Mouse (Mus musculus): Measurements from ENCODE around the gene Bcas1. TPM values are rescaled to one million over a fixed set of nuclear protein-coding genes. Genes with fewer than 3 reads are reported as not detected.

Bcas1 gene
- total RNA-seq, 1 experiment, result 2.9 TPM

- H3K9ac ChIP-seq (ENCODE audit: insufficient read depth, low read depth, low read length, poor library complexity, severe bottlenecking), result peak overlapping the region; percentile 22
- in situ Hi-C loops (cut with MboI; ENCODE audit: low sequenced_read_pairs in 2 of 2, unreplicated experiment in 2 of 2), result no loop called here
Observed at GRCm38 (mm10) chr2:170343133-170343818, 84.4 kb downstream of the Bcas1 start.

GRCm38 (mm10) chr2:170342312-170342830 is 85.3 kb downstream of the Bcas1 start:
- in situ Hi-C loops (cut with MboI; ENCODE audit: low sequenced_read_pairs in 2 of 2, unreplicated experiment in 2 of 2), result no loop called here
- no peak for TF ChIP-seq CHD2 (IDR thresholded peaks at IDR 0.05; ENCODE audit: low read depth, low read length)
- Histone ChIP-seq H3K4me3 (ENCODE audit: insufficient read depth in 1 of 2, low read depth in 1 of 2, low read length in 2 of 2, poor library complexity in 1 of 2, severe bottlenecking in 1 of 2) (no peak overlapping the region), H3K27ac (ENCODE audit: insufficient read depth, low read depth, low read length, poor library complexity, severe bottlenecking) (no peak overlapping the region), H3K36me3 (ENCODE audit: control insufficient read depth, insufficient read depth, low read length, poor library complexity, severe bottlenecking) (no peaks in the 10 kb centered on the region), H3K9ac (ENCODE audit: insufficient read depth, low read depth, low read length, poor library complexity, severe bottlenecking) (no peak overlapping the region), H3K4me1 (ENCODE audit: control insufficient read depth in 2 of 2, insufficient read depth in 2 of 2, low read length in 2 of 2, poor library complexity in 1 of 2) (peaks cover 4 to 26% of the 10 kb centered on the region in 2 experiments; a peak in 3 of 4 replicates), H3K9me3 (ENCODE audit: control insufficient read depth, insufficient read depth, low read depth, low read length) (no peaks in the 10 kb centered on the region)
- no peak for DNase-seq (ENCODE audit: low read depth, low spot score)

More at GRCm38 (mm10) chr2:170343133-170343818, 84.4 kb downstream of the Bcas1 start:
- TF ChIP-seq ZC3H11A (IDR thresholded peaks at IDR 0.05; ENCODE audit: borderline replicate concordance, low read depth, low read length) (peak; percentile 35; the same call in 1 of the 2 replicates), HCFC1 (IDR thresholded peaks at IDR 0.05; ENCODE audit: borderline replicate concordance, insufficient read depth, low read length) (no peak)
- Histone ChIP-seq H3K9me3 (ENCODE audit: control insufficient read depth, insufficient read depth, low read depth, low read length) (no peaks in the 10 kb centered on the region), H3K27ac (ENCODE audit: insufficient read depth, low read depth, low read length, poor library complexity, severe bottlenecking) (no peak overlapping the region), H3K4me1 (ENCODE audit: control insufficient read depth in 2 of 2, insufficient read depth in 2 of 2, low read length in 2 of 2, poor library complexity in 1 of 2) (peaks cover 4 to 26% of the 10 kb centered on the region in 2 experiments; a peak in 3 of 4 replicates), H3K36me3 (ENCODE audit: control insufficient read depth, insufficient read depth, low read length, poor library complexity, severe bottlenecking) (no peaks in the 10 kb centered on the region), H3K4me3 (ENCODE audit: insufficient read depth in 1 of 2, low read depth in 1 of 2, low read length in 2 of 2, poor library complexity in 1 of 2, severe bottlenecking in 1 of 2) (peak overlapping the region in 1 of 2 experiments; percentile 19; a peak in 1 of 4 replicates)
- DNase-seq (ENCODE audit: low read depth, low spot score), result peak; percentile 84

GRCm38 (mm10) chr2:170341179-170341578 is 86.5 kb downstream of the Bcas1 start:
- Histone ChIP-seq H3K27ac (ENCODE audit: insufficient read depth, low read depth, low read length, poor library complexity, severe bottlenecking) (no peak overlapping the region), H3K4me3 (ENCODE audit: insufficient read depth in 1 of 2, low read depth in 1 of 2, low read length in 2 of 2, poor library complexity in 1 of 2, severe bottlenecking in 1 of 2) (no peak overlapping the region), H3K4me1 (ENCODE audit: control insufficient read depth in 2 of 2, insufficient read depth in 2 of 2, low read length in 2 of 2, poor library complexity in 1 of 2) (peaks cover 4 to 26% of the 10 kb centered on the region in 2 experiments; a peak in 3 of 4 replicates), H3K9me3 (ENCODE audit: control insufficient read depth, insufficient read depth, low read depth, low read length) (no peaks in the 10 kb centered on the region), H3K9ac (ENCODE audit: insufficient read depth, low read depth, low read length, poor library complexity, severe bottlenecking) (no peak overlapping the region), H3K36me3 (ENCODE audit: control insufficient read depth, insufficient read depth, low read length, poor library complexity, severe bottlenecking) (no peaks in the 10 kb centered on the region)
- no peak for TF ChIP-seq HCFC1 (IDR thresholded peaks at IDR 0.05; ENCODE audit: borderline replicate concordance, insufficient read depth, low read length)
- no peak for TF ChIP-seq CHD2 (IDR thresholded peaks at IDR 0.05; ENCODE audit: low read depth, low read length)
- TF ChIP-seq MAFK (IDR thresholded peaks at IDR 0.05; ENCODE audit: insufficient read depth, low read depth, low read length), result no peak
- no peak for TF ChIP-seq ZNF384 (IDR thresholded peaks at IDR 0.05; ENCODE audit: low read depth, low read length)
- no peak for TF ChIP-seq ZC3H11A (IDR thresholded peaks at IDR 0.05; ENCODE audit: borderline replicate concordance, low read depth, low read length)
- DNase-seq (ENCODE audit: low read depth, low spot score), result no peak
- in situ Hi-C loops (cut with MboI; ENCODE audit: low sequenced_read_pairs in 2 of 2, unreplicated experiment in 2 of 2), result no loop called here

GRCm38 (mm10) chr2:170336266-170336760 is 91.3 kb downstream of the Bcas1 start:
- no peaks in the 10 kb centered on the region for H3K9me3 ChIP-seq (ENCODE audit: control insufficient read depth, insufficient read depth, low read depth, low read length)
- no peak overlapping the region for H3K4me3 ChIP-seq (ENCODE audit: insufficient read depth in 1 of 2, low read depth in 1 of 2, low read length in 2 of 2, poor library complexity in 1 of 2, severe bottlenecking in 1 of 2)
- in situ Hi-C loops (cut with MboI; ENCODE audit: low sequenced_read_pairs in 2 of 2, unreplicated experiment in 2 of 2), result no loop called here
- no peak overlapping the region for H3K27ac ChIP-seq (ENCODE audit: insufficient read depth, low read depth, low read length, poor library complexity, severe bottlenecking)
- no peak for DNase-seq (ENCODE audit: low read depth, low spot score)
- no peaks in the 10 kb centered on the region for H3K36me3 ChIP-seq (ENCODE audit: control insufficient read depth, insufficient read depth, low read length, poor library complexity, severe bottlenecking)
- H3K4me1 ChIP-seq (ENCODE audit: control insufficient read depth in 2 of 2, insufficient read depth in 2 of 2, low read length in 2 of 2, poor library complexity in 1 of 2), result peaks cover 2 to 6% of the 10 kb centered on the region in 2 experiments; a peak in 1 of 4 replicates
- H3K9ac ChIP-seq (ENCODE audit: insufficient read depth, low read depth, low read length, poor library complexity, severe bottlenecking), result no peak overlapping the region
- TF ChIP-seq MAFK (IDR thresholded peaks at IDR 0.05; ENCODE audit: insufficient read depth, low read depth, low read length), result no peak
- TF ChIP-seq HCFC1 (IDR thresholded peaks at IDR 0.05; ENCODE audit: borderline replicate concordance, insufficient read depth, low read length), result no peak
- no peak for TF ChIP-seq ZC3H11A (IDR thresholded peaks at IDR 0.05; ENCODE audit: borderline replicate concordance, low read depth, low read length)
- no peak for TF ChIP-seq ZNF384 (IDR thresholded peaks at IDR 0.05; ENCODE audit: low read depth, low read length)
- TF ChIP-seq CHD2 (IDR thresholded peaks at IDR 0.05; ENCODE audit: low read depth, low read length), result no peak

Measured in ES-E14 (cell line).